Mouse (Mus musculus): ENCODE results near the gene Cox7a2l. TPM values are rescaled to one million over a fixed set of nuclear protein-coding genes. Genes with fewer than 3 reads are reported as not detected.

Gene Cox7a2l
- polyA plus RNA-seq, 1 experiment: 253 TPM

DNA sequence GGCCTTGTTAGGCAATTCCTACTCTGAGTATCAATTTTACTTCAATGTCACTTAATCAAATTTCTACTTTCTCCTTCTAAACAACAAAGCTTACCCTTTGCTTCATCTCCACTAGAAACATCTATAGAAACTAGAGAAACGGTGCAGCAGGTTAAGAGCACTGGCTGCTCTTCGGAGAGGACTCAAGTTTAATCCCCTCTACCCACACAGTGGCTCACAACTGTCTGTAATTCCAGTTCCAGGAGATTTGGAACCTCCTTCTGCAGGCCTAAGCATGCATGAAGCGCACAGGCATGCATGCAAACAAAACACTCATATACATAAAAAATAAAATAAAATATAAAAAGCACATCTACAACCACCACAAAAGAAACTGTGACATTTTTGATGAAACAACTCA is 5.0 kb downstream of the Cox7a2l start:
- TF ChIP-seq POLR2A (IDR thresholded peaks at IDR 0.05; ENCODE audit: insufficient read depth, low read length): no peak
- TF ChIP-seq CTCF (IDR thresholded peaks at IDR 0.05; ENCODE audit: low read depth, low read length): no peak
- TF ChIP-seq EP300 (IDR thresholded peaks at IDR 0.05; ENCODE audit: insufficient read depth, low read depth, low read length): no peak
- Histone ChIP-seq H3K27me3 (ENCODE audit: control insufficient read depth, insufficient read depth, low read length, poor library complexity, severe bottlenecking) (no peaks in the 10 kb centered on the region), H3K27ac (ENCODE audit: insufficient read depth, low read length) (no peak overlapping the region), H3K36me3 (ENCODE audit: control insufficient read depth, insufficient read depth, low read length, poor library complexity, severe bottlenecking) (peaks cover 4% of the 10 kb centered on the region; the same call in 1 of the 2 replicates), H3K4me3 (ENCODE audit: low read depth, low read length) (no peak overlapping the region), H3K9me3 (replicated peaks; ENCODE audit: control insufficient read depth, insufficient read depth, low read length, poor library complexity, severe bottlenecking) (no peaks in the 10 kb centered on the region), H3K9ac (ENCODE audit: low read depth, poor library complexity, severe bottlenecking) (0 out of 2 replicates have a peak overlapping the region, but pooled peaks have one; percentile 71), H3K4me1 (ENCODE audit: control insufficient read depth, insufficient read depth, low read length) (no peaks in the 10 kb centered on the region)

DNA sequence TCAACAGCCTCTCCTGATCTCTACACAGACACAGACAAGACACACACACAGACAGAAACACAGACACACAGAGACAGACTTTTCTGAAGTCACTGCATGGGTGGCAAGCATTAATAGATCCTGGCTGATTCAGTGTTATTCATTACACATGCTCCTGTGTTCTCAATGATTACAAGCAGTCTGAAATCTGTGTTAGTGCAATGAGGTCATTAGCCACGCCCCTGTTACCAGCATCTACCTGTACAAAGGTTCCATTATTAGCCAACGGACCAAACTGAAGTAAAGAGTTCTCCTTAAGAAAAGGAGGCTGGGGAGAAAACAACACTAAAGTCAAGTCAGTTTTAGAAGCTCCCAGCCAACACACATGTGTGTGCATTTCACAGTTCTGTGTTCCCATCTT is 13.4 kb downstream of the Cox7a2l start:
- Histone ChIP-seq H3K4me3 (ENCODE audit: low read depth, low read length) (no peak overlapping the region), H3K27me3 (ENCODE audit: control insufficient read depth, insufficient read depth, low read length, poor library complexity, severe bottlenecking) (no peaks in the 10 kb centered on the region), H3K36me3 (ENCODE audit: control insufficient read depth, insufficient read depth, low read length, poor library complexity, severe bottlenecking) (peaks cover 24% of the 10 kb centered on the region), H3K4me1 (ENCODE audit: control insufficient read depth, insufficient read depth, low read length) (peaks cover 2% of the 10 kb centered on the region), H3K27ac (ENCODE audit: insufficient read depth, low read length) (no peak overlapping the region), H3K9ac (ENCODE audit: low read depth, poor library complexity, severe bottlenecking) (no peak overlapping the region), H3K9me3 (replicated peaks; ENCODE audit: control insufficient read depth, insufficient read depth, low read length, poor library complexity, severe bottlenecking) (no peaks in the 10 kb centered on the region)
- TF ChIP-seq POLR2A (IDR thresholded peaks at IDR 0.05; ENCODE audit: insufficient read depth, low read length) (no peak), EP300 (IDR thresholded peaks at IDR 0.05; ENCODE audit: insufficient read depth, low read depth, low read length) (no peak), CTCF (IDR thresholded peaks at IDR 0.05; ENCODE audit: low read depth, low read length) (no peak)

DNA sequence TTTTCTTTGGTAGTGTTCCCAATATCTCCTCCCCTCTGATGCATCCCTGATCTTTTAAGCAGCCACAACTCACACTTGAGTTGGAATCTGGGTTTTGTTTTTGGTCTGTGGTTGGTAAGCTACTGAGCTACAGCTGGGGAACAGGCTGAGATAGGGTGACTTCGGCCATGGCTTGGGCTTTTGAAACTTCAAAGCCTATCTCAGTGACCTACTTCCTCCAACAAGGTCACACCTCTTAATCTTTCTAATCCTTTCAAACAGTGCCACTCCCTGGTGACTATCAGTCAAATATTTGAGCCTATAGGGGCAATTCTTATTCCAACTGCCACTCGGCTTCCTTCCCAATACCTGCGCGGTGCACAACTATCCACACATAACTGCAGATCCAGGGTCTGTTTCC is 17.4 kb downstream of the Cox7a2l start:
- H3K4me3 ChIP-seq (ENCODE audit: low read depth, low read length): no peak overlapping the region
- no peak overlapping the region for H3K27ac ChIP-seq (ENCODE audit: insufficient read depth, low read length)
- H3K9ac ChIP-seq (ENCODE audit: low read depth, poor library complexity, severe bottlenecking): no peak overlapping the region
- peaks cover 20% of the 10 kb centered on the region for H3K36me3 ChIP-seq (ENCODE audit: control insufficient read depth, insufficient read depth, low read length, poor library complexity, severe bottlenecking)
- no peak for TF ChIP-seq CTCF (IDR thresholded peaks at IDR 0.05; ENCODE audit: low read depth, low read length)
- TF ChIP-seq EP300 (IDR thresholded peaks at IDR 0.05; ENCODE audit: insufficient read depth, low read depth, low read length): no peak
- peaks cover under 1% of the 10 kb centered on the region for H3K4me1 ChIP-seq (ENCODE audit: control insufficient read depth, insufficient read depth, low read length)
- no peaks in the 10 kb centered on the region for H3K27me3 ChIP-seq (ENCODE audit: control insufficient read depth, insufficient read depth, low read length, poor library complexity, severe bottlenecking)
- no peaks in the 10 kb centered on the region for H3K9me3 ChIP-seq (replicated peaks; ENCODE audit: control insufficient read depth, insufficient read depth, low read length, poor library complexity, severe bottlenecking)

DNA sequence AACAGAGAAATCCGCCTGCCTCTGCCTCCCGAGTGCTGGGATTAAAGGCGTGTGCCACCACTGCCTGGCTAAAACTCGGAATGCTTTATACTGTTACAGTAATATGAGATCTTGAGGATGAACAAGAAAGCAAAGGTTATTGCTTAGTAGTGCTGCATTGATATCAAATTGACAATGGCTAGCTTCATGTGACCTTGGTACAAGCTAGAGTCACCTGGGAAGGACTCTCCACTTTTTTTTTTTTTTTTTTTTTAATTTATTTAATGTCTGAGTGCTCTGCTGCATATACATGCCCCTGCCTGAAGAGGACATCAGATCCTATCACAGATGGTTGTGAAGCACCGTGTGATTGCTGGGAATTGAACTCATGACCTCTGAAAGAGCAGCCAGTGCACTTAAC is 18.2 kb downstream of the Cox7a2l start:
- no peak for TF ChIP-seq POLR2A (IDR thresholded peaks at IDR 0.05; ENCODE audit: insufficient read depth, low read length)
- no peak for TF ChIP-seq CTCF (IDR thresholded peaks at IDR 0.05; ENCODE audit: low read depth, low read length)
- TF ChIP-seq EP300 (IDR thresholded peaks at IDR 0.05; ENCODE audit: insufficient read depth, low read depth, low read length): no peak
- H3K36me3 ChIP-seq (ENCODE audit: control insufficient read depth, insufficient read depth, low read length, poor library complexity, severe bottlenecking): peaks cover 20% of the 10 kb centered on the region
- H3K27me3 ChIP-seq (ENCODE audit: control insufficient read depth, insufficient read depth, low read length, poor library complexity, severe bottlenecking): no peaks in the 10 kb centered on the region
- no peak overlapping the region for H3K4me3 ChIP-seq (ENCODE audit: low read depth, low read length)
- no peak overlapping the region for H3K27ac ChIP-seq (ENCODE audit: insufficient read depth, low read length)
- H3K9me3 ChIP-seq (replicated peaks; ENCODE audit: control insufficient read depth, insufficient read depth, low read length, poor library complexity, severe bottlenecking): no peaks in the 10 kb centered on the region
- H3K9ac ChIP-seq (ENCODE audit: low read depth, poor library complexity, severe bottlenecking): no peak overlapping the region
- H3K4me1 ChIP-seq (ENCODE audit: control insufficient read depth, insufficient read depth, low read length): peaks cover 2% of the 10 kb centered on the region

DNA sequence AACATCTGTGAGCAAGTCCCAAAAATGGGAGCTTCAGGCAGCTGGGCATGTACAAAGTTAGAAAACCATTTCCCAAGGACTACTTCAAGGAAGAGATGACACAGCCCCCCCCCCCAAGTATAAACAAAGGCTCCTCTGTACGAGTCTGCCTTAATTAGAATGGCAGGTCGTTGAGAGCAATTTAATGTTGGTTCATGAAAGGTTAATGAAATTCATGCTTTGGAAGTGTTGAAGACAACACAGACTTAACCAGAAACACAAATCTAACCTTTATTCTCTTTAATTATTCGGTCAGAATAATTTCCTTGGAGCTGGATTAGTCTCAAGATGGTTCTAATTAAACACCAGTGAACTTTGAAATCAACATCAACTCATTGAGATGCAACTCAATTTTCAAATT is 29.4 kb downstream of the Cox7a2l start:
- H3K9ac ChIP-seq (ENCODE audit: low read depth, poor library complexity, severe bottlenecking): no peak overlapping the region
- H3K36me3 ChIP-seq (ENCODE audit: control insufficient read depth, insufficient read depth, low read length, poor library complexity, severe bottlenecking): no peaks in the 10 kb centered on the region
- H3K27me3 ChIP-seq (ENCODE audit: control insufficient read depth, insufficient read depth, low read length, poor library complexity, severe bottlenecking): no peaks in the 10 kb centered on the region
- no peaks in the 10 kb centered on the region for H3K4me1 ChIP-seq (ENCODE audit: control insufficient read depth, insufficient read depth, low read length)
- no peak overlapping the region for H3K27ac ChIP-seq (ENCODE audit: insufficient read depth, low read length)
- H3K9me3 ChIP-seq (replicated peaks; ENCODE audit: control insufficient read depth, insufficient read depth, low read length, poor library complexity, severe bottlenecking): no peaks in the 10 kb centered on the region
- no peak overlapping the region for H3K4me3 ChIP-seq (ENCODE audit: low read depth, low read length)
- TF ChIP-seq POLR2A (IDR thresholded peaks at IDR 0.05; ENCODE audit: insufficient read depth, low read length) (no peak), CTCF (IDR thresholded peaks at IDR 0.05; ENCODE audit: low read depth, low read length) (no peak), EP300 (IDR thresholded peaks at IDR 0.05; ENCODE audit: insufficient read depth, low read depth, low read length) (no peak)

DNA sequence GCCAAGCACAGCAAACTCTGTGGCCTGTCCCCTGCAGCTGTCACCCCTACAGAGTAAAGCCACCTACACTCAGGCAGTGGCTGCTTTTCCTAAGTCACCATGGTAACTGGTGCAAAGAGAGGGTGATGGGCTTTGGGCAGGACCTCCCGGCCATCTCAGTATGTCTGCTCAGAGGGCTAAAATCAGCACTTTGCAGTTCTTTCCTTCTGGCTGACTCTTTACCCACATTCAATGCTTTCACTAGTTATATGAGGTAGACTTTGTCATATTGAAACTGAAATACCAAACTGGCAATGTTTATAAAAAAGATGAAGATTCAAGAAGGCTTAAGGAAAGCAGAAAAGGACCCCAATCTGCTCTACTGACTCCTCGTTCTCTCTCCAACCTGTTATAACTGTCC is 33.3 kb downstream of the Cox7a2l start:
- no peak overlapping the region for H3K9ac ChIP-seq (ENCODE audit: low read depth, poor library complexity, severe bottlenecking)
- TF ChIP-seq POLR2A (IDR thresholded peaks at IDR 0.05; ENCODE audit: insufficient read depth, low read length) (no peak), EP300 (IDR thresholded peaks at IDR 0.05; ENCODE audit: insufficient read depth, low read depth, low read length) (no peak), CTCF (IDR thresholded peaks at IDR 0.05; ENCODE audit: low read depth, low read length) (no peak)
- no peaks in the 10 kb centered on the region for H3K9me3 ChIP-seq (replicated peaks; ENCODE audit: control insufficient read depth, insufficient read depth, low read length, poor library complexity, severe bottlenecking)
- H3K36me3 ChIP-seq (ENCODE audit: control insufficient read depth, insufficient read depth, low read length, poor library complexity, severe bottlenecking): peaks cover 8% of the 10 kb centered on the region
- H3K4me3 ChIP-seq (ENCODE audit: low read depth, low read length): no peak overlapping the region
- no peaks in the 10 kb centered on the region for H3K4me1 ChIP-seq (ENCODE audit: control insufficient read depth, insufficient read depth, low read length)
- H3K27ac ChIP-seq (ENCODE audit: insufficient read depth, low read length): no peak overlapping the region
- H3K27me3 ChIP-seq (ENCODE audit: control insufficient read depth, insufficient read depth, low read length, poor library complexity, severe bottlenecking): no peaks in the 10 kb centered on the region

All from ES-Bruce4 (cell line).